Mouse (Mus musculus) left cerebral cortex, adult 8-10 months (tissue): ENCODE measurements around the gene Smad3. TPM values are rescaled to one million over a fixed set of nuclear protein-coding genes. Genes with fewer than 3 reads are reported as not detected.

ENCODE experiments used
- DNase-seq, 2 experiments: peaks; one replicate each; pipeline ENCODE4 v3.0.0; 2022; ENCODE audit warnings: low spot score in 2 of 2
- total RNA-seq, 4 experiments: library from RNA; stranded (reverse); gene quantifications; 2 replicates each; pipeline ENCODE4 v1.2.4; 2022

The Smad3 gene
- total RNA-seq, result 10 to 100 TPM; 52.3 to 57.3 (median 56.8) TPM

GRCm38 (mm10) chr9:63757865-63758440 is at the start of gene Smad3:
Smad3 (minus strand) TSS chr9:63757994.
- peak; percentile 67 to 88 for DNase-seq

GRCm38 (mm10) chr9:63804847-63805246 is 47.1 kb upstream of the Smad3 start:
- no peak for DNase-seq

GRCm38 (mm10) chr9:63803181-63803591 is 45.4 kb upstream of the Smad3 start:
- DNase-seq, result no peak

- no peak for DNase-seq
These were observed 44.7 kb upstream of the Smad3 start for GRCm38 (mm10) chr9:63802504-63802903.

- no peak for DNase-seq
These were observed 44.3 kb upstream of the Smad3 start for GRCm38 (mm10) chr9:63802080-63802479.

- DNase-seq, result no peak
These were observed 38.6 kb upstream of the Smad3 start for GRCm38 (mm10) chr9:63796429-63796828.

GRCm38 (mm10) chr9:63793731-63794495 is 36.1 kb upstream of the Smad3 start:
- DNase-seq, result peak in 1 of 2 experiments; percentile 95

GRCm38 (mm10) chr9:63791716-63792115 is 33.9 kb upstream of the Smad3 start:
- DNase-seq, result no peak

- peak in 1 of 2 experiments; percentile 6 for DNase-seq
These were observed 33.5 kb upstream of the Smad3 start for GRCm38 (mm10) chr9:63791275-63791674.

GRCm38 (mm10) chr9:63790222-63790621 is 32.4 kb upstream of the Smad3 start:
- DNase-seq, result peak in 1 of 2 experiments; percentile 4

- no peak for DNase-seq
These were observed 31.6 kb upstream of the Smad3 start for GRCm38 (mm10) chr9:63789386-63789785.

- no peak for DNase-seq
These were observed 29.8 kb upstream of the Smad3 start for GRCm38 (mm10) chr9:63787606-63788005.

GRCm38 (mm10) chr9:63787086-63787485 is 29.3 kb upstream of the Smad3 start:
- DNase-seq, result no peak

- DNase-seq, result no peak
These were observed 28.4 kb upstream of the Smad3 start for GRCm38 (mm10) chr9:63786026-63786670.

- no peak for DNase-seq
These were observed 27.7 kb upstream of the Smad3 start for GRCm38 (mm10) chr9:63785492-63785891.

- no peak for DNase-seq
These were observed 26.8 kb upstream of the Smad3 start for GRCm38 (mm10) chr9:63784597-63784996.

- no peak for DNase-seq
These were observed 24.9 kb upstream of the Smad3 start for GRCm38 (mm10) chr9:63782744-63783143.

- DNase-seq, result no peak
These were observed 24.1 kb upstream of the Smad3 start for GRCm38 (mm10) chr9:63781714-63782464.

GRCm38 (mm10) chr9:63779950-63780887 is 22.4 kb upstream of the Smad3 start:
- DNase-seq, result peak in 1 of 2 experiments; percentile 96

GRCm38 (mm10) chr9:63776735-63777134 is 18.9 kb upstream of the Smad3 start:
- DNase-seq, result no peak
